Mouse (Mus musculus) left cerebral cortex, postnatal 4 days (tissue): ENCODE measurements around the gene Hist4h4. TPM values are rescaled to one million over a fixed set of nuclear protein-coding genes. Genes with fewer than 3 reads are reported as not detected.
"Not testable (repeated sequence)": the region's sequence is repeated elsewhere in the genome, so short reads cannot be mapped to it uniquely, and the experiment has no call there.

Source experiments
- DNase-seq: peaks from one replicate; pipeline ENCODE4 v3.0.0-alpha.2; 2022
- intact Hi-C: fragments of 180-260 bp; cut with DNase I; formaldehyde crosslinking; loops from one replicate; pipeline ENCODE4 v1.15.1; 2025
- total RNA-seq, 2 experiments: library from RNA; stranded (reverse); gene quantifications; 2 replicates each; pipeline ENCODE4 v1.2.3; 2021

The Hist4h4 gene
- total RNA-seq, 2 experiments from 2014 or later: 21.6 to 22.7 TPM

DNA sequence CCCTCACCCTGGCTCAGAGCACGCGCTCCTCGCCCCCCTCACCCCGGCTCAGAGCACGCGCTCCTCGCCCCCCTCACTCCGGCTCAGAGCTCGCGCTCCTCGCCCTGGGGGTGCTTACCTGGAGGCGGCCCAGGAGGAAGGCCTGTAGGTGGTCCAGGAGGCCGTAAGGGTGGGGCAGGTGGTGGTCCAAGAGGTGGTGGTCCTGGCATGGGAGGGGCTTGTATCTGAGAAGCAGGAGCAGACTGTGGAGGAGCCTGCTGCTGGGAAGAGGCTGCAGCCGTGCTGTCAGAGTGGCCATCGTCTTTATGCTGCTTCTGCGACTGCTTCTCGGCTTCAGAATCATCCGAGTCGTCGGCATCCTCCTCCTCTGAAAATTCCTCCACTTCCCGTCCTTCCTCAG, 12.6 kb upstream of the Hist4h4 start:
- intact Hi-C loops: no loop called here
- DNase-seq: no peak

DNA sequence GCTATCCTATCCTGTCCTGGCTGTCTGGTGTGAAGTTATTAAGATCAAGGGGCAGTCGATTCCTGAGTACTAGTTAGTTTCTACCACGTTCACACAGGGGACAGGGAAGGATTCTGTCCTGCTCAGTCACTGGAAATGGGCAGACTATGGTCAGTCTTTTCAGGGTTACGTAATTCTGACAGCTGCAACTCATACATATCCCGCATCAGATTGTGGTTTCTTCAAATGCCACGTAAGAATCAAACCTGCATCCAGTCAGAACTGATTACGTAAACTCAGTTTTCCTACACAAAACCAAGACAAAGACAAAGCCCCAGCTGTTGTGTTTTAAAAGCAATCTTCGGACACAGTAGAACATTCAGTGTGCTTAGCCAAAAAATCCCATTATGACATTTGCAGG, 11.2 kb upstream of the Hist4h4 start:
- DNase-seq: no peak
- intact Hi-C loops: no loop called here

DNA sequence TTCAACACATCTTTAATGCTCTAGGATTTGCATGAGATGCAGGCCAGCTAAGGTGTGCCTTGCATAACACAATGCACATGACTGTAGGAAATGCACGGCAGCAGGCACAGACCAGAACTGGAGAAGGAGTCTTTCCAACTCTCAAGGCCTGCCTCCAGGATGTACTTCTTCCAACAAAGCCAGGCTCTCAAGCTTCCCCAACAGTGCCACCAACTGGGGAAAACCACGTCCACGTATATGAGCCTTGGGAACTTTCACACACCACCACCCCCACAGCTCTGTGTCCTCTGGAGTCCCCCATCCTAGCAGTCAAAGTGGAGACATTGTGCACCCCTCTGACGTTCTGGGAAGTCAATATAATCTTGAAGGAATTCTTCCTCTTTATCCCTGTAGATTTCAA, 8.9 kb upstream of the Hist4h4 start:
- intact Hi-C loops: no loop called here
- no peak for DNase-seq

DNA sequence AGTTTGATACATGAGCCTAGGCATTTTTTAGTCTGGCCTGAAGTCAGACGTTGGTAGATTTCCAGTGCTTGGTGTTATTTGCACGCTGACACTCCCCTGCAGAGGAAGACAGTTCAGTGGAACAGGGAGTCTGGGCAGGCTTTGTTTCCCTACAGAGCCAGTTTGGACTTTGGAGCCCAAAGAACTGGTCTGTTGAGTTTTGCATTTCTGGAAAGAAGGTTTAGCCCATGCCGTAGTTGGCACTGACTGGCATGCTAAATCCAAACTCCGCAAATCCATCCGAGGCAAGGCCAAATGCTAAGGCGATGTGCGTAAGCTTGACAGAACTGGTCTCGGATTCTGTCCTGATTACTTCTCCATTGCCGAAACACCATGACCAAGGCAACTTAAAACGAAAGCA, 7.0 kb upstream of the Hist4h4 start:
- DNase-seq: no peak

DNA sequence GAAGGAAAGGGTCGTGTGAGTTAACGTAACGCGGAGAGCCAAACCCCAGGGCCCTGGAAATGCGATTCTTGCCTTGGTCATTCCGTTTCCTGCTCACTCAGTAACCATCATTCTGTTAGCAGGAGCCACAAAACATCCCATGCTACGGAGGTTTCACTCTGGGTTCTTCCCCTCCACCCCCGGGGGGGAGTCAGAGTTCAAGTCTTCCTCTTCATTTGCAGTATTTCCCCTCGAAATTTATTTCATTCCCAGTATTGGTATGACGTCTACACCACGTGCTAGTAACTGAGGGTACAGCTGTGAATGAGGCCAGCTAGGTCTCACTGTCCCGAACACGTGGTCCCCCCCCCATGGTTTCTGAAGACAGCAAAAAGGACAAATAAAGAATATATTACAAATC, 5.5 kb upstream of the Hist4h4 start:
- DNase-seq: no peak
- intact Hi-C loops: no loop called here

More for the DNA sequence above, 7.0 kb upstream of the Hist4h4 start:
- intact Hi-C loops: no loop called here

DNA sequence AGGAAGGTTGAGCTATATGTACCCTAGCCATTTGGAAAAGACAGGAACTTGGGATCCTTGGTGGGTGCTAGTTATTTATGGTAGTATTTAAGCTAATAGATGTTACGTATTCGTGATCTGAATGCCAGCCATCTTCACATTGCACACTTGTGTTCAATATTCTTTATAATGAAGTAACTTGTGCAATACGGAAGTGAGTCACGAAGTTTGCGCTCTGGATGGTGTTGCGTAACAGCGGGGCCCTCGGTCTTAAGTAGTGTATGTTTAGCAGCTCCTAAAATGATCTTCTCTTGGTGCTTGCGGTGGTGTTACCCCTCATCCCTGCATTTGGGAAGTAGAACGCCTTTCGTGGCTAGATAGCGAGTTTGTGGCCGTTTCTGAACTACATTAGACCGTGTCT, 4.9 kb upstream of the Hist4h4 start:
- intact Hi-C loops: no loop called here
- DNase-seq: no peak

DNA sequence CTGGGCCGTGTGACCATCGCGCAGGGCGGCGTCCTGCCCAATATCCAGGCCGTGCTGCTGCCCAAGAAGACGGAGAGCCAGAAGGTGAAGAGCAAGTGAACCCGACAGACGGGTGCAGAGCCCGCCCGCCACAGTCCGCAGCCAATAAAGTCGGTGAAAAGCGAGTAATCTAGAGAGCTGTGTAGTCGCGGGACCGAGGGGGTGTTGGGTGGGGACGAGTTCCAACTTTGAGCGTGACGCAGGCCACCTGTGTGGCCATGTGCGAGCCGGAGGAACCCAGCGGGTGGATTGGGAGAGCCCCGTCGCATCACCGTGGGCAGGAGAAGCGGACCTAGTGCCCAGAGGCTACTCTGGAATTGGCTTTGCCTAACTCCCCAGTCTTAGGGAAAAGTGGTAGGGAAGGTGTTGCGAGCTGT, 4.4 kb upstream of the Hist4h4 start:
- intact Hi-C loops: no loop called here
- no peak for DNase-seq

DNA sequence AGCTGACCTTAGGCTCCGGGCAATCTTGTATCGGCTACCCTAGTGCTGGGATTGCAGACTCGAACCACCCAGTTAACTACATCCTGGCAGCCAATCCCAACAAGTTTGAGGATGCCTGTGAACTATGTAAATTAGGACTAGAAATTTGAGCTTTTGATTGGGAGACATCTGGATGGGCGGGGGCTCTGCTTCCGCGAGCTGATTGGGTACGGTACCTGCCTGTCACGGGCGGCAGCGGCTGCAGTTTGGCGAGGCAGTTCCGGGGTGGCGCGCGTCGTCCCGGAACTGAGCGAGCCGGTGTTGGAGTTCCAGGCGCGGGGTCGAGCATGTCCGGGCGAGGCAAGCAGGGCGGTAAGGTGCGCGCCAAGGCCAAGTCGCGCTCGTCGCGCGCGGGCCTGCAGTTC, 3.8 kb upstream of the Hist4h4 start, which contains the start of gene H2afj:
Gene H2afj (plus strand): TSS at position 231 of the 404 bp plus-strand sequence.
- intact Hi-C loops: no loop called here

DNA sequence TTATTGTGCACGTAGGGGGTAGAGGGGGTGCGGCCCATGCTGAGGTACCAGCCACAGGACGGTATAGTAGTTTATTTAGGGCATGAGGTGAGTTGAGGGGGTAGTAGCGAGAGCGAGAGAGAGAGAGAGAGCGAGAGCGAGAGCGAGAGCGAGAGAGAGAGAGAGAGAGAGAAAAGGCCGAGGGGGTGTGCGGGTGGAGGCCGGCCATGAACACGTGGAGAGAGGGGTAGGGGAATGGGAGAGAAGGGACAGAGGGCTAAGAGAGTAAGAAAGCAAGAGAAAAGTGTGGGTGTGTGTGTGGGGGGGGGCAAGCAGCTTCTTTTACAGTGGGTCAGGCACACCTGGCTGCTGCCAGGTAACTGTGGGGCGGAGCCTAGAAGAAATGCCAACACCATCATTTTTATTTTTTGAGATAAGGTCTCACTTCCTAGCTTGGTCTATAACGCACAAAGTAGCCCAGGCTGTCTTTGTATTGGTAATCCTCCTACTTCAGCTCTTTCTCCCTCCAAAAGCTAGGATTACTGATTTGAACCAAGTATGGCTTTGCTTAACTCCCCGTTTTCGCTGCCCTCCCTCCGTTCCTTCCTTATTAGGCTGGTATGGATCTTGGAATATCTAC, 3.3 kb upstream of the Hist4h4 start:
- intact Hi-C loops: no loop called here
- DNase-seq: no peak

More for the DNA sequence above, 3.8 kb upstream of the Hist4h4 start, which contains the start of gene H2afj:
- peak; percentile 97 for DNase-seq

DNA sequence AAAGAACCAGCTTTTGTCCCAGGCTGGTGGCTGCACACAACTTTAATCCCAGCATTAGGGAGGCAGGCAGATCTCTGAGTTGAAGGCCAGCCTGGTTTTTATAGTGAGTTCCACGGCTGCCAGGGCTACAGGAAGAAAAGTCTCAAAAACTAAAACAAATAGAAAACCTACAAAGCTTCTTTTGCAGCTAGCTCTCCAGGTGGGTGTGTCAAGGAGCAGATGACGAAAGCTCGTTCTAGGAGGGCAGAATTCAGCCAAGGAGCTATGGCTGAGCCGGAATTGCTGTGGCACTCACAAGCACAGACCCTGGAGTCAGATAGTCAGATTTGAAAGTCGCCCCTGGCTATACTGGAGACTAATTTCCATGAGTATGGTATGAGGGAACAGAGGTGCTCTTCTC, 2.6 kb upstream of the Hist4h4 start:
- DNase-seq: no peak
- intact Hi-C loops: no loop called here

DNA sequence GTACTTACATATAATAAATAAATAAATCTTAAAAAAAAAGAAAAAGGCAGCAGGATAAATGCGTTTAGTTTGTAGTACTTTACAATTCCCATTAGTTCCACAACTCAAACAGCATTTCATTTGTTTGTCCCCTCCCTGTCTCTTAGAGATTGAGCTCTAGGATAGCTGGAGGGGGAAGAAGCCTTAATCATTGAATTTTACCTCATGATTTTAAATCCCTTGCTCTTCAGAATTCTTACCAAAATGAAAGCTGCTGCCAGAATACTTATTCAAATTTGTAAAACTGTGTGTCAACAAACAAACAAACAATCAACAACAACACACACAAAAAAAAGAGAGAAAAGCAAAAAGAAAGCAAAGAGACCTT, 1.2 kb upstream of the Hist4h4 start:
- intact Hi-C loops: no loop called here
- no peak for DNase-seq

DNA sequence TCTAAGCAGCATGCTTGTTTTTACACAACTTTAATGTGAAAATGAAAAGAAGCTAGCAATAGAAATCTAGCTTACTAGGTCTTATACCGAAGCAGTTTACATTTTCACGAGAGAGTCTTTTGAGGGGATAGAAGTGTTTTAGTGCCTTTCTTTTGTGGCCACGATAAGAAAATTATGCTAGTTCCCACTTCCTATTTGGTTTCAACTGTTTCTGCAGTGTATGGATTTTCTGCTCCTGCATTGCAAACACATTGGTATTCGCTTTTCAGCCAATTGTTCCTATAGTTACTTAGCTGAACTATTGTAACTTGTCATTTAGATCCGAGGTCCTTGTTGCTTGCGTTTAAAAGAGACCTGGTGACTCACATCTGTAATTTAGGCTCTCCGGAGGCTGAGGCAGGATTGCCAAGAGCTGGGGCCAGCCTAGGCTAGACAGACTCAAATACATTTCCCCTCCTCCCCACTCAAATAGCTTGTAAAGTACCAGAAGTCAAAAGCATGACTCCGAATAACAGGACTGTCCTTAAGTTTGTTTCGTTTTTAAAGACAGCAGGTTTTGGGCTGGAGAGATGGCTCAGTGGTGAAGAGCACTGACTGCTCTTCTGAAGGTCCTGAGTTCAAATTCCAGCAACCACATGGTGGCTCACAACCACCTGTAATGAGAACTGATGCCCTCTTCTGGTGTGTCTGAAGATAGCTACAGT, 642 bp upstream of the Hist4h4 start:
- intact Hi-C loops: no loop called here
- DNase-seq: no peak

DNA sequence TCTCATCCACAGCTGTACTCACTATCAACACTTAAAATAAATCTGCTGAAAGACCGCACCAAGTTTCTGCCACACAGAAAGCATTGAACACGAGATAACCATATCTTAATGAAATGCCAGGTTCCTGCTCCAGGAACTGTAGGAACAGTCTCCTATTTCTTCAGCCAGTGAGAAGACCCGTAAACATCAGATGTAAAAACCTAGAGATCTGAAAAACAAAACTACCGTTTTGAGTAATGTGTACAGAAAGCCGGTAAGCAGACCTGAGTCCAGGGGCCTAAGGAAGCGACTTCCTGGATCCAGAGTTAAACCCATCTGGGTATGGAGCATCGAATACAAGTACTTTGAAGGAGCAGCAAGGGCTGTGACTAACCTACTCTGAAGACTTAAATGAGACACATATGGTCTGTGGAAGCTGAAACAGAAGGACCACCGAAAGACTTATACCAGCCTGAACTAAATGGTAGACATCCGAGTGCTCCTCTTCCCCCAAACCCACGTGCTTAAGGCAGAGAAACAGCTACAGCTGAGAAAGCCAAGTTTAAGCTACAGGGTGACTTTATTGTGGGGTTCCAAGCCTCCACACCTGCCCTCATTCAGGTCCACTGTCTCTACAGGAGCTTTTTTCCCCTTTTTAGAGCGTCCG, 999 bp downstream of the Hist4h4 start:
- intact Hi-C loops: no loop called here
- no peak for DNase-seq

DNA sequence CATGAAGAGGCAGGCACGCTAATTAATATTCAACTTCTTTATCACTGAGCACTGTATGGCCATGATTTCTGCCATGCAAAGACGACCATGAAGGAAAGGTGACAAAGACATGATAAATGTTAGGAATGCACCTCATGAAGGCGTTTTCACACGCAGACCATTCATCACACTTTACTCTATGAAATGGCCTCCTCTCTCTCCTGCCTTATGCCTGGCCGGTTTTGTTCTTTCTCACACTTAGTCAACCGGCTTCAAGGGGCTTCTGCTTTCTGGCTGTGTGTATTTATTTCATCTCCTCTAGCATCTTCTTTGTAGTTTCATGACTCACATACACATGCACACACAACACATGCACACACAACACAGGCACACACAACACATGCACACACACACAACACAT, 2.9 kb downstream of the Hist4h4 start:
- no peak for DNase-seq
- intact Hi-C loops: no loop called here

DNA sequence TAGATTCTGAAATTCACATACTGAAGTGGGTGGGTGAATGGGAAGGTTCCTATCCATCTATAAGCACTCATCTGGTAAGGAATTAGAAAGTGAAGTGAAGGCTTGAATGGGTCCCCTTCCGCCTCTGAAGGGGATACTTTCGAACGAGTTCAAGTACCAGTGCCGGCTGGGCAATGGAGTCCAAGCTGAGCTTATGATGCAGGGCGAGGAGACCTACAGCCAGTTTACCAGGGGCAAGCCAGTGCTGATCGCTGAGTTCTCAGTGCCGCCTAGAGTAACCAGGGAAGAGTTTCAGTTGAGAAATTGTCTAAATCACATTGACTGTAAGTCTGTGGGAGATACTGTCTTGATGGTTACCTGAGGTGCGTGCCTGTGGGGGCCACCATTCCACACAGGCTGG, 3.5 kb downstream of the Hist4h4 start:
- no peak for DNase-seq
- intact Hi-C loops: no loop called here

DNA sequence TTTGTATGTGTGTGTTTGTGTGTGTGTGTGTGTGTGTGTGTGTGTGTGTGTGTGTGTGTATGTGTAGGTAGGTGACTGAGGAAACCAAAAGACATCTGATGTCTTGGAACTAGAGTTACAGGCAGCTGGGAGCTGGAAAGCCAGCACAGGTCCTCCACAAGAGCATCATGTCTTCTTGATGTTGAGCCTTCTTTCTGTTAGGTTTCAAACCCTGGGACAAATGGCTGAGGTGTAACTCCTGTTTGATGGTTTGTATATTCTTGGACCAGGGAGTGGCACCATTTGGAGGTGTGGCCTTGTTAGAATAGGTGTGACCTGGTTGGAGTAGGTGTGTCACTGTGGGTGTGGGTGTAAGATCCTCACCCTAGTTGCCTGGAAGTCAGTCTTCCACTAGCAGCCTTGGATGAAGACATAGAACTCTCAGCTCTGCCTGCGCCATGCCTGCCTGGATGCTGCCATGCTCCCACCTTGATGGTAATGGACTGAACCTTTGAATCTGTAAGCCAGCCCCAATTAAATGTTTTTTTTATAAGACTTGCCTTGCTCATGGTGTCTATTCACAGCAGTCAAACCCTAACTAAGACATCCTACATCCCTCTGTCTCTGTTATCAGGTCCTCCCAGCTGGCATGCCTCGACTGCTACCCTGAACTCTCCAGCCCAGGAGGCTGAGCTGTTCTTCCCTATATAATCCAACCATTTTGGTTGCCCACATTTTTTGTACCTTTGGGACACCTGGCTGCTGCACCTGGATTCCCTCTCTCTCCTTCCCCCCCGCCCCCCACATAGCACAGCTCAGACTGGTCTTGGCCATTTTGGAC, 6.1 kb downstream of the Hist4h4 start:
- intact Hi-C loops, DNase-seq: not testable (repeated sequence)

DNA sequence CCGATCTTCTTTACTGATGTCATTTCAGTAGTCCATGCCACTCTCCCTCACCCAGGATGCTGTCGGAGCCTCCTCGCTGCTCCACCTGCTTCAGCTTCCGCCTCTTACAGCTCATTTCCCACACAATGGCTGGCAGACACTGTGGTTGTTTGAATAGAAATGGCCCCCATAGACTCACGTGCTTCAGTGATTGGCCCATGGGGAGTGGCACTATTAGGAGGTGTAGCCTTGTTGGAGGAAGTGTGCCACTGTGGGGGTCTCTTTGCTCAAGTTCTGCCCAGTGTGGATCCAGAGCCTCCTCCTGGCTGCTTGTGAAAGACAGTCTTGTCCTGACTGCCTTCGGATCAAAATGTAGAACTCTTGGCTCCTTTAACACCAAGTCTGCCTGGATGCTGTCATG, 8.4 kb downstream of the Hist4h4 start:
- no peak for DNase-seq
- intact Hi-C loops: no loop called here

DNA sequence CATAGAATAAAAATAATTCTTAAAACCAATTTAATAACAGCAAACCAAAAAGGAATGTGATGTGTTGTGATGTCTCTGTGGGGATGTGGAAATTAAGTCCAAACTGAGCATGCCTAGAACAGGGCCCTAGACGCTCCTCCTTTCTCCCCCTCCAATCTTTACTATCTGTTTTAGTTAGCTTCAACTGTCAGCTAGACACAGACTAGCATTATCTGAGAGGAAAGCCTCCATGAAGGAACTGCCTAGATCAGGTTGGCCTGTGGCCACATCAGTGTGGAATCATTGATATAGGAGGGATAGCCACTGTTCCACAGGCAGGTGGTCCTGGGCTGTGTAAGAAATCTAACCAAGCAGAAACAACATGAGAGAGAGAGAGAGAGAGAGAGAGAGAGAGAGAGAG, 9.1 kb downstream of the Hist4h4 start:
- DNase-seq: no peak
- intact Hi-C loops: no loop called here

DNA sequence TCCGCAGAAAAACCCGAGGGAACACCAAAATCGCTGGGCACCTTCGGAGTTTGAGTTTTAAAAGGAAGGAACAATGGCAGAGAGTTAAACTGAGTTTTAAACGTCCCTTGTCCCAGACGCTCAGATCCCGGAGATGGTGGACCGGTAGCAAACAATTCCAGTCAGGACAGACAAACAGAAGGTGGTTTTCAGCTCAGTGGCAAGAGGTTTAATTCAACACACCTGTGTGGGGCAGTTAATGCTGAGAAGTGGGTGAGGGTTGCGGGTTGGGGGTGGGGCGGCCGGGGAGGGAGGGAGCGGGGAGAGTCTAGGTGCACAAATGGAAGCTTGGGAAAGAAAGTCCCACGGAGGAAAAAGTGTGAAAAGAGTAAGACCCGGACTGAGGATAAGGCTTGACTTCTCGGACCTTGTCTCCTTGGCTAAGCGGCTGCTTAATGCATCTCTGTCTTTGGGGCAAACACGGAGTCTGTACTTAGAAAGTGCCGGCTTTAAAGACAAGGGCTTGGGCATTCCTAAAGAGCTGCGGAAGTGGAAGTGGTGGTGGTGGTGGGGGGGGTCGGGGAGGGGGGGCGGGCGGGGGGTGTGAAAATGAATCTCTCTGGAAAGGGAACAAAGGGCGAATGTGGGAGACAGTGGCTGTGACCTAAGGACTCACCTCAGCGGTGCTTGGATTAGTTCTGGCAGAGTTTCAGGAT, 10.2 kb downstream of the Hist4h4 start:
- intact Hi-C loops: no loop called here
- DNase-seq: no peak

DNA sequence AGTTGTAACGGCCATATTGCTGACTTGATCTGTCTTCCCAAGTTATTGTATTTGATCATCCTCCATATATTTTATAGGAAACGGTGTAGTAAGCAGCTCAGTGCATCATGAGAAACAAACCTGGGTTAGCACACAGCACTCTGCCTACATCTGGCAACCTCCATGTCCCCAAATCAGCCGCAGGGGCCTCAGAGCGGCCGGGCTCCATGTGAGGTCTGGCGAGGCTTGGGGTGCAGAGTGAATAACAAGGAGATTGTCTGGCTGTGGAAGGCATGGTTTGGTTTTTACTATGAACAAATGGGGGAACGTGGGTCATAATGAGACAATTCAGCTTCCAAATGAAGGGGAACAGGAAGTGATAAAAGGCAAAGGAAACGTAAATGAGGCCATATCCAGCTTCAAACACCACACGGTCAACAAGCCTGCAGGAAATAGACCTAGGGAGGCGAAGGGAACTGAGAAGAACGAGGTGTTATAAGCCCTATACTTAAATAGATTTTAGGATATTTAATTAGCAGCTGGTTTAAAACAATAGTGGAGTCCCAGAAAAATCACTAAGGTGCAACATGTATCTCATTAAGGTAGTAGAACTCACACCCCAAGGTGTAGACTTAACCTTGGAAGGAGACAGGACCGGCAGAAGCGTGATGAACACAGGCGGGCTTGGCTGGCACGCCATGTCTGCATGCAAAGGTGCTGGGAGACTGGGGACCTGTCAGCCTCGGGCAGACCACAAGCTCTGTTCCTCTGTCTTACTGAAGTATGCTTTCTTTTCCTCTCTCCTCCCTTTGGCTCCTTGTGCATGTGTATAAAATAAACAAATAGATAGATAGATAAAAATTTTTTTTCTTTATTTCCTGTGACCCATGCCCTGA, 11.1 kb downstream of the Hist4h4 start:
- intact Hi-C loops: no loop called here
- DNase-seq: no peak
